Mouse (Mus musculus) ES-E14 (cell line): Measurements from ENCODE around the gene Akap9. TPM values are rescaled to one million over a fixed set of nuclear protein-coding genes. Genes with fewer than 3 reads are reported as not detected.

Source experiments
- DNase-seq: peaks from one replicate; pipeline ENCODE4 v3.0.0-alpha.2; 2013; ENCODE audit warnings: low read depth, low spot score
- H3K27ac ChIP-seq: 2 replicates; pipeline ENCODE4 v1.5.1; 2012; ENCODE audit warnings: low read depth, mild to moderate bottlenecking, low read length, moderate library complexity, mixed read lengths; ENCODE audit not compliant: poor library complexity, insufficient read depth, severe bottlenecking
- H3K36me3 ChIP-seq: 2 replicates; pipeline ENCODE4 v1.6.1; 2012; ENCODE audit warnings: mild to moderate bottlenecking, low read length, moderate library complexity, mixed read lengths; ENCODE audit not compliant: control insufficient read depth, poor library complexity, insufficient read depth, severe bottlenecking
- H3K4me1 ChIP-seq, 2 experiments: fragments of 150-350 bp in 1 of 2; sonication (generic) in 1 of 2; 2 replicates each; pipeline ENCODE4 v1.6.1; 2012; ENCODE audit warnings: low read length in 2 of 2, mild to moderate bottlenecking in 1 of 2, mixed read lengths in 1 of 2; ENCODE audit not compliant: control insufficient read depth in 2 of 2, insufficient read depth in 2 of 2, poor library complexity in 1 of 2
- H3K4me3 ChIP-seq, 2 experiments: fragments of 150-350 bp in 1 of 2; sonication (generic) in 1 of 2; 2 replicates each; pipeline ENCODE4 v1.5.1; 2012; ENCODE audit warnings: low read length in 2 of 2, low read depth in 1 of 2, mild to moderate bottlenecking in 1 of 2, mixed read lengths in 1 of 2; ENCODE audit not compliant: insufficient read depth in 1 of 2, poor library complexity in 1 of 2, severe bottlenecking in 1 of 2
- H3K9ac ChIP-seq: 2 replicates; pipeline ENCODE4 v1.6.1; 2012; ENCODE audit warnings: low read depth, mild to moderate bottlenecking, low read length, mixed read lengths; ENCODE audit not compliant: poor library complexity, insufficient read depth, severe bottlenecking
- H3K9me3 ChIP-seq: fragments of 150-350 bp; sonication (generic); 2 replicates; pipeline ENCODE4 v1.6.1; 2012; ENCODE audit warnings: low read depth, mild to moderate bottlenecking, low read length; ENCODE audit not compliant: control insufficient read depth, insufficient read depth
- CHD2 ChIP-seq: IDR thresholded peaks from 2 replicates; pipeline ENCODE4 v1.6.1; 2014; ENCODE audit warnings: mild to moderate bottlenecking, low read depth, low read length, inconsistent platforms
- HCFC1 ChIP-seq: IDR thresholded peaks from 2 replicates; pipeline ENCODE4 v1.6.1; 2012; ENCODE audit warnings: low read length, inconsistent platforms, borderline replicate concordance; ENCODE audit not compliant: insufficient read depth
- MAFK ChIP-seq: IDR thresholded peaks from 2 replicates; pipeline ENCODE4 v1.6.1; 2014; ENCODE audit warnings: mild to moderate bottlenecking, low read depth, low read length, inconsistent platforms; ENCODE audit not compliant: insufficient read depth
- ZC3H11A ChIP-seq: IDR thresholded peaks from 2 replicates; pipeline ENCODE4 v1.6.1; 2012; ENCODE audit warnings: low read depth, mild to moderate bottlenecking, inconsistent platforms, low read length, borderline replicate concordance
- ZNF384 ChIP-seq: IDR thresholded peaks from 2 replicates; pipeline ENCODE4 v1.6.1; 2012; ENCODE audit warnings: low read depth, low read length, inconsistent platforms
- in situ Hi-C, 2 experiments: fragments of 600-800 bp; cut with MboI; formaldehyde crosslinking; loops; one replicate each; pipeline ENCODE4 v1.15.1; 2025; ENCODE audit warnings: low sequenced_read_pairs in 2 of 2, inconsistent platforms in 1 of 2; ENCODE audit not compliant: unreplicated experiment in 2 of 2
- total RNA-seq: library from RNA; depleted of rRNA; stranded (reverse); fragments of 300-350 nt; gene quantifications from 2 replicates; pipeline ENCODE4 v1.2.3, GENCODE M21; 2012

The Akap9 gene
- total RNA-seq, 1 experiment = 33.3 TPM

GRCm38 (mm10) chr5:4066476-4067115, 138.7 kb downstream of the Akap9 start:
- no peaks in the 10 kb centered on the region for H3K9me3 ChIP-seq
- DNase-seq = no peak
- no peaks in the 10 kb centered on the region for H3K4me1 ChIP-seq
- H3K9ac ChIP-seq = no peak overlapping the region
- no peak for TF ChIP-seq MAFK
- no peak for TF ChIP-seq HCFC1
- TF ChIP-seq CHD2 = no peak
- H3K27ac ChIP-seq = no peak overlapping the region
- H3K36me3 ChIP-seq = peaks cover 9% of the 10 kb centered on the region; the same call in 1 of the 2 replicates
- no peak overlapping the region for H3K4me3 ChIP-seq
- in situ Hi-C loops = no loop called here

DNA sequence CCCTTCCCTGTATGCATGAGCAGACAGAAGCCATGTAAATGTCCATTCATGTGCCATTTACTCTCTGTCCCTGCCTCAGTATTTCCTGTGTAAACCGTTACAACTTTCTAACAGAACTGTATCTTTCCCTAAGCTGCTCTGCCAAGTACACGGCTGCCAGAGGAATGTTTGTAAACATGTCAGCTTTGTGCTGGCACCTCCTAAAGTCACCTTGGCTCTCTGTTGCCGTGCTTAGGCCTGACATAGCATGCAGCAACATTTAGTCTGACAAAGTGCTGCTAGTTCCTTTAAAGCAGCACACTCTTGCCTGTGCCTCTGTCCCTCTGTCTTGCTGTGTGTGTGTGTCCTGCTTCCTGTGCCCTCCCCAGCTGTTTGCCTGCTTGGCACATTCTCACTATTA, 139.3 kb downstream of the Akap9 start:
- H3K9me3 ChIP-seq = no peaks in the 10 kb centered on the region
- TF ChIP-seq HCFC1 (no peak), ZC3H11A (no peak), CHD2 (no peak), ZNF384 (no peak), MAFK (no peak)
- no peak overlapping the region for H3K9ac ChIP-seq
- in situ Hi-C loops = no loop called here
- no peak overlapping the region for H3K27ac ChIP-seq
- DNase-seq = no peak
- no peak overlapping the region for H3K4me3 ChIP-seq
- H3K4me1 ChIP-seq = no peaks in the 10 kb centered on the region
- peaks cover 9% of the 10 kb centered on the region; the same call in 1 of the 2 replicates for H3K36me3 ChIP-seq

GRCm38 (mm10) chr5:4079086-4079485, 151.2 kb downstream of the Akap9 start:
- Histone ChIP-seq H3K9me3 (peaks cover 3% of the 10 kb centered on the region; the same call in 1 of the 2 replicates), H3K36me3 (peaks cover 8% of the 10 kb centered on the region), H3K4me1 (no peaks in the 10 kb centered on the region), H3K27ac (no peak overlapping the region), H3K4me3 (no peak overlapping the region), H3K9ac (no peak overlapping the region)
- no peak for TF ChIP-seq HCFC1
- no peak for TF ChIP-seq CHD2
- TF ChIP-seq ZC3H11A = no peak
- TF ChIP-seq ZNF384 = no peak
- TF ChIP-seq MAFK = no peak
- no peak for DNase-seq
- in situ Hi-C loops = no loop called here

DNA sequence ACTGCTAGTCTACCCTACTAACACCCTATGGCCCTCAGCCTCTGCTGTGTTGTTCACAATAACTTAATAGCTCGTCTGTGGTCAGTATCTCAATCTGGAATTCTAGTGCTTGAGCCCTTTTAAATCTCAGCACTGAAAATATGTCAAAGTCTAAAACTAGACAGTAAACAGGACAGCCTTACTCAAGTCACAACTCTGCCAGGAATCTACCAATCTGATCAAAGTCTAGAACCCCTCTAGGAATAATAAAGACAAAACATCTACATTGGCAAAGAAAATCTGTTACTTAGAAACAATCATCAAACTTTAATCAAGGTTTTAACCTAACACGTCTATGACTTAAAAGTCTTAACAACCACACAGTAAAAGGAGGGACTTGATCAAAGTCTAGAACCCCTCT, 153.0 kb downstream of the Akap9 start:
- no peak overlapping the region for H3K27ac ChIP-seq
- no peaks in the 10 kb centered on the region for H3K4me1 ChIP-seq
- H3K36me3 ChIP-seq = peaks cover 10% of the 10 kb centered on the region
- DNase-seq = no peak
- no peak overlapping the region for H3K4me3 ChIP-seq
- TF ChIP-seq ZC3H11A (no peak), ZNF384 (no peak), MAFK (no peak), CHD2 (no peak), HCFC1 (no peak)
- no peak overlapping the region for H3K9ac ChIP-seq
- in situ Hi-C loops = no loop called here
- no peaks in the 10 kb centered on the region for H3K9me3 ChIP-seq

- TF ChIP-seq MAFK (no peak), ZC3H11A (no peak), ZNF384 (no peak), HCFC1 (no peak), CHD2 (no peak)
- Histone ChIP-seq H3K36me3 (peaks cover 13% of the 10 kb centered on the region), H3K9ac (no peak overlapping the region), H3K4me3 (no peak overlapping the region), H3K4me1 (no peaks in the 10 kb centered on the region), H3K27ac (no peak overlapping the region), H3K9me3 (no peaks in the 10 kb centered on the region)
- DNase-seq = no peak
- in situ Hi-C loops = no loop called here
Measured at GRCm38 (mm10) chr5:4081513-4081912, 153.7 kb downstream of the Akap9 start.
